Mouse (Mus musculus): Measurements from ENCODE around the gene Spag6. TPM values are rescaled to one million over a fixed set of nuclear protein-coding genes. Genes with fewer than 3 reads are reported as not detected.

Spag6 gene
- 0.10 TPM in 1 of 2 replicates, not detected in the other for polyA plus RNA-seq (2014; fragmentation: Nextera tagmentation; extraction: Ambion mirVana)

DNA sequence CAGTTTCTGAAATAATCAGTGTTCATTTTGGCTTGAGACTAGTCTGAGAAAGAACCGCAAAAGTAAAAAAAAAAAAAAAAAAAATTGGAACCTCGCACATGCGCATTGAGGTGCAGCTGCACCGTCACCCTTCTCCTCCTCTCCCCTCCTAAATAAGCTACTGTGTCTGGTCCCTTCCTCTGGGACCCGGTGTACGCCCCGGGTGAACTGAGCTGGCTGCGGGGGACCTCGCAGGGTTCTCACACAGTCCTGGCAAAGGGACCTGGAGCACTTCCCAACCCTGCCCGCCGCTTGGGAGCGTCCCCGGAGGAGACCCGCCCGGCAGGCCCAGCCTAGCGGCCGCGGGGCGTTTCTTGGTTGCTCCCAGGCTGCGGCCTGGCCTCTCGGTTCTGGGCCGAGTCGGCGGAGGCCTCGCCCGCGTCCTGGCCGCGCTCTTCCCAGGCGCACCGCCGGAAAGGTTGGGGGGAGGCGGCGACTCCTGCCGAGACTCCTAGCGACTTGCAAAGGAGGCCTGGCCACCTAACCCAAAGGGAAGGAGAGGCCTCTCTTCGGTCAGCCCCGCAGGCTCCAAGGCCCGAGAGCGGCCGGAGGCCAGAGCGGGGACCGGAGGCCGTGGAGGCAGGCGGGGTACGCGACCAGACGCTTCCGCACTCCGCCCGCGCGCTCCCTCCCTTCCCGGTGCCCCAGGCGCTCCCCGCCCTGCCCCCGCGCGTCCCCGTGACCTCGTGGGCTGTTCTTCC is at the start of gene Spag6:
TSS of gene Spag6 (plus strand) at position 162 of the 740 bp plus-strand sequence.
- Histone ChIP-seq H3K4me2 (ENCODE audit: low read depth, severe bottlenecking) (peak within 1 kb of the TSS; percentile 96), H3K9ac (ENCODE audit: low read length) (peak within 1 kb of the TSS; percentile 74), H3K27me3 (ENCODE audit: control insufficient read depth, insufficient read depth, low read length) (peaks cover 58% of the 10 kb centered on the region), H3K4me1 (ENCODE audit: control insufficient read depth, insufficient read depth, low read length) (peaks cover 15% of the 10 kb centered on the region), H3K27ac (replicated peaks; ENCODE audit: low read depth, low read length) (peak within 1 kb of the TSS; percentile 48; the same call in 1 of the 2 replicates), H3K36me3 (ENCODE audit: control insufficient read depth, insufficient read depth, low read length) (no peaks in the 10 kb centered on the region), H3K9me3 (ENCODE audit: control insufficient read depth, low read length) (no peaks in the 10 kb centered on the region), H3K4me3 (ENCODE audit: low read depth, low read length) (peak within 1 kb of the TSS; percentile 56)
- DNase-seq (ENCODE audit: low spot score) (peak; percentile 84), ATAC-seq (ENCODE audit: insufficient number of reproducible peaks, low FRiP score, low TSS enrichment, low read depth) (peak; percentile 64)
- under 1% methylated on average over 44 of the region's 61 CpGs for WGBS

DNA sequence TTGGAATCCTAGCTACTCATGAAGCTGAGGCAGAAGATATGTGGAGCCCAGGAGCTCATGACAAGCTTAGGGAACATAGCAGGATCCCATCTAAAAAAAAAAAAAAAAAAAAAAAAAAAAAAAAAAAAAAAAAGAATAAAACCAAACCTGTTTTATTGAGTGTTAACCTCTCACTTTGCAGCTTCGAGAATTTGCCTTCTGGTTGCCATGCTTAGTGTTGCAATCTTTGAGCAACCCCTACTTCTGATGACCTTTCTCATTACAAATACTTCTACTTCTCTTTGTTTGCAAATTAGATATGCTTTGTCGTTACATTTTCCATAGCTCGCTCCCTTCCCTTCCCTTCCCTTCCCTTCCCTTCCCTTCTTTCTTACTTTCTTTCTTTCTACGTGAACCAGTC is 45.3 kb upstream of the Spag6 start:
- no peak overlapping the region for H3K9ac ChIP-seq (ENCODE audit: low read length)
- H3K9me3 ChIP-seq (ENCODE audit: control insufficient read depth, low read length): no peaks in the 10 kb centered on the region
- DNase-seq (ENCODE audit: low spot score) (no peak), ATAC-seq (ENCODE audit: insufficient number of reproducible peaks, low FRiP score, low TSS enrichment, low read depth) (no peak)
- no peak overlapping the region for H3K4me3 ChIP-seq (ENCODE audit: low read depth, low read length)
- 76% methylated on average over 4 of the region's 4 CpGs for WGBS
- no peak overlapping the region for H3K4me2 ChIP-seq (ENCODE audit: low read depth, severe bottlenecking)
- no peak overlapping the region for H3K27ac ChIP-seq (replicated peaks; ENCODE audit: low read depth, low read length)
- no peaks in the 10 kb centered on the region for H3K4me1 ChIP-seq (ENCODE audit: control insufficient read depth, insufficient read depth, low read length)
- no peaks in the 10 kb centered on the region for H3K27me3 ChIP-seq (ENCODE audit: control insufficient read depth, insufficient read depth, low read length)
- H3K36me3 ChIP-seq (ENCODE audit: control insufficient read depth, insufficient read depth, low read length): no peaks in the 10 kb centered on the region

DNA sequence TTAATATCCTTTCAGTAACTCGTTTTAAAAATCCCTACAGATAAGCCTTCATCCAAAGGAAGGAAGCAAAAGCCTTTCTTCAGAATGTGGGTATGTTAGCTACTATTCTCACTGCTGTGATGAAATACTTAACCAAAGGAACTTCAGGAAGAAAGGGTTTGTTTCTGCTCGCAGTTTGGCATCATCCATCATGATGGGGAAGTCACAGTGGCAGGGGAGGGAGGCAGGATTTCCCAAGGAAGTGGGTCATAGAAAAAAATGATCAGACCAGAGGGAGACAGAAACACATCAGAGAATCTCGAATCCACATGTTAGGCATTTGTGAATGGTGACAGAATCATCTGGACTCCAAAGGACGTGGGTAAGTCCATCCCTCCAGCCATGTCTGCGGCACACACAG is 39.0 kb upstream of the Spag6 start:
- H3K27me3 ChIP-seq (ENCODE audit: control insufficient read depth, insufficient read depth, low read length): no peaks in the 10 kb centered on the region
- no peaks in the 10 kb centered on the region for H3K9me3 ChIP-seq (ENCODE audit: control insufficient read depth, low read length)
- H3K9ac ChIP-seq (ENCODE audit: low read length): no peak overlapping the region
- WGBS: 69% methylated on average over 5 of the region's 5 CpGs
- ATAC-seq (ENCODE audit: insufficient number of reproducible peaks, low FRiP score, low TSS enrichment, low read depth): no peak
- no peak overlapping the region for H3K4me2 ChIP-seq (ENCODE audit: low read depth, severe bottlenecking)
- no peak for DNase-seq (ENCODE audit: low spot score)
- no peaks in the 10 kb centered on the region for H3K36me3 ChIP-seq (ENCODE audit: control insufficient read depth, insufficient read depth, low read length)
- H3K4me3 ChIP-seq (ENCODE audit: low read depth, low read length): no peak overlapping the region
- no peaks in the 10 kb centered on the region for H3K4me1 ChIP-seq (ENCODE audit: control insufficient read depth, insufficient read depth, low read length)
- no peak overlapping the region for H3K27ac ChIP-seq (replicated peaks; ENCODE audit: low read depth, low read length)

DNA sequence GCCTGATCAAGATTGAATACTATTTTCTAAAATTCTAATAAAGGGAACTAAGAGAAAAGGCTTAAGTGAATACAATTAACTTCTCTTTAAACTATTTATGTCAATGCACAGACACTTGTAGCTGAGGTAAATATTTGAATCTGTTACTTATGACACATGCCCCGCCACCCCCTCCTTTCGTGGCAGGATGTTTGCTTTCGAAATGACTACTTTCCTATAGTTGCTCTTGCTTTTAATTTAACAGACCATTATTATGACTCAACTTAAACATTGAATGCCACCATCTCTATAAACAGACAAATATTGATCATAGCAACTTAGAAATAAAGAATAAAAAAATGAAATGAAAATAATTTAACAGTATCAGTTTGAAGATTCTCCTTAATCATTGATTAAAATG is 29.8 kb upstream of the Spag6 start:
- Histone ChIP-seq H3K9me3 (ENCODE audit: control insufficient read depth, low read length) (no peaks in the 10 kb centered on the region), H3K27me3 (ENCODE audit: control insufficient read depth, insufficient read depth, low read length) (no peaks in the 10 kb centered on the region), H3K27ac (replicated peaks; ENCODE audit: low read depth, low read length) (no peak overlapping the region), H3K4me2 (ENCODE audit: low read depth, severe bottlenecking) (no peak overlapping the region), H3K9ac (ENCODE audit: low read length) (no peak overlapping the region), H3K36me3 (ENCODE audit: control insufficient read depth, insufficient read depth, low read length) (no peaks in the 10 kb centered on the region), H3K4me1 (ENCODE audit: control insufficient read depth, insufficient read depth, low read length) (no peaks in the 10 kb centered on the region), H3K4me3 (ENCODE audit: low read depth, low read length) (no peak overlapping the region)
- ATAC-seq (ENCODE audit: insufficient number of reproducible peaks, low FRiP score, low TSS enrichment, low read depth) (no peak), DNase-seq (ENCODE audit: low spot score) (peak; percentile 6)
- 91% methylated on average over 3 of the region's 3 CpGs for WGBS

DNA sequence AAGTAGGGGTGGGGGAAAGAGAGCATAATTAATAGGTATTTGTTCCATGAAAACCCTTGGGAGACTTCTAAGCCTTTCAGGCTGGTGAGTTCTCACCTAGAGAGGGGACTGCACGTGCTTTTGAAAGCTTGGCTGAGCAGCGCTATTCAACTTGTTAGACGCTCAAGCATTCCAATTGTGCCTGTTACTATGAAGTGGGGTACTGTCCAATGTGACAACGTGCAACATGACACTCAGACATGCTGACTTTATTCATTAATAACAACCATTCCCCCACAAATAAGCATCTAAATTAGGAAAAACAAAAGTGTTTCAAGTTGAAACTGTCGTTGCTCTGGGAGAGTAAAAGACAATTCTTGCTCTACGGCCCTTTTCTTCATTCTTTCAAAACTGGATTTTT is 22.8 kb upstream of the Spag6 start:
- H3K27ac ChIP-seq (replicated peaks; ENCODE audit: low read depth, low read length): no peak overlapping the region
- H3K36me3 ChIP-seq (ENCODE audit: control insufficient read depth, insufficient read depth, low read length): no peaks in the 10 kb centered on the region
- H3K4me2 ChIP-seq (ENCODE audit: low read depth, severe bottlenecking): no peak overlapping the region
- no peaks in the 10 kb centered on the region for H3K9me3 ChIP-seq (ENCODE audit: control insufficient read depth, low read length)
- no peak overlapping the region for H3K9ac ChIP-seq (ENCODE audit: low read length)
- no peaks in the 10 kb centered on the region for H3K27me3 ChIP-seq (ENCODE audit: control insufficient read depth, insufficient read depth, low read length)
- ATAC-seq (ENCODE audit: insufficient number of reproducible peaks, low FRiP score, low TSS enrichment, low read depth) (no peak), DNase-seq (ENCODE audit: low spot score) (no peak)
- WGBS: 6% methylated on average over 6 of the region's 6 CpGs
- no peak overlapping the region for H3K4me3 ChIP-seq (ENCODE audit: low read depth, low read length)
- peaks cover 2% of the 10 kb centered on the region; the same call in 1 of the 2 replicates for H3K4me1 ChIP-seq (ENCODE audit: control insufficient read depth, insufficient read depth, low read length)

DNA sequence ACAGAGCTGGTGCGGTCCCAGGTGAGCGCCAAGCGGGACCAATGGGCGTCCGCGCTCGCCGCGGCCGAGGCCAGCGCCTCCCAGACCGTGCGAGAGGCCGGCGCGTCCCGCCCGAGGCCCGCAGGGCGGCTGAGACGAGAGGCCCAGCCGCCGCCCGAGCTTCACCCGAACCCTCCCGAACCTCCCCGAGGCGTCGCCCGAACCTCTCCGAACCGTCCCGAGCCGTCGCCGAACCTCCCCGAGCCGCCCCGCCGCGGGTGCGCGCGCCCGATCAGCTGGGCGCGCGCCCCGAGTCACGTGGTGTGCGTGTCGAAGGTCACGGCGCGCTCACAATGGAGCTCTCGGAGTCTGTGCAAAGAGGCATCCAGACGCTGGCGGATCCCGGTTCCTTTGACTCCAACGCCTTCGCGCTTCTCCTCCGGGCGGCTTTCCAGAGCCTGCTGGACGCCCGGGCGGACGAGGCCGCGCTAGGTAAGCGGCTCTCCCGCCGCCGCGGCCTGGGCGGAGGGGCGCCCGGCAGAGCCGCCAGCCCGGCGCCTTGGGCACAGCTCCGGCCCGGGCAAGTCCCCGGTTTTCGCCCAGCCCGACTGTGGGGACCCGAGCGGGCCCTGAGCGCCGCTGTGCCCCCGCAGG is 21.6 kb upstream of the Spag6 start, which contains the start of gene Commd3:
TSS of gene Commd3 (plus strand) at position 252 of the 633 bp plus-strand sequence.
- Histone ChIP-seq H3K9ac (ENCODE audit: low read length) (peak within 1 kb of the TSS; percentile 98), H3K27ac (replicated peaks; ENCODE audit: low read depth, low read length) (peak within 1 kb of the TSS; percentile 98), H3K4me1 (ENCODE audit: control insufficient read depth, insufficient read depth, low read length) (peaks cover 2% of the 10 kb centered on the region; the same call in 1 of the 2 replicates), H3K4me3 (ENCODE audit: low read depth, low read length) (peak within 1 kb of the TSS; percentile 81), H3K36me3 (ENCODE audit: control insufficient read depth, insufficient read depth, low read length) (no peaks in the 10 kb centered on the region), H3K4me2 (ENCODE audit: low read depth, severe bottlenecking) (peak within 1 kb of the TSS; percentile 80), H3K27me3 (ENCODE audit: control insufficient read depth, insufficient read depth, low read length) (no peaks in the 10 kb centered on the region), H3K9me3 (ENCODE audit: control insufficient read depth, low read length) (no peaks in the 10 kb centered on the region)
- peak; percentile 93 for DNase-seq (ENCODE audit: low spot score)
- under 1% methylated on average over 71 of the region's 91 CpGs for WGBS
- peak; percentile 80 for ATAC-seq (ENCODE audit: insufficient number of reproducible peaks, low FRiP score, low TSS enrichment, low read depth)

DNA sequence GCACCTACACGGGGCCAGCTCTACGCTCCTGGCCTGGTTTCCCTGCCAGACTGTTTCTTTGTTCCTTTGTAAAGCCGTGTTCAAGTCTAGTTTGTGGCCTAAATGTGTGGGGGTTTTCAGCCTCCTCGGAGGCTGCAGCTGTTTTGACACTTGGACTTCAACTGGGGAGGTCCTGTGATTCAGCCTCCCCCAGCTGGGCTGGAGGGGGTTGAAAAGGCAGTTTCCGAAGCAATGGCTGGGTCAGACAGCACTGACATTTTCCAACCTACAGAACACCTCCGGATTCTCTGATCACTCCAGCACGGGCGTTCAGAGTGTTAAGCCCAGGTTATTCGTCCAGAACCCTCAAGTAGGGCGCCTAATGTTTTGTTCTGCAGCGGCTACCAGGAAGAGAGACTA is 21.1 kb upstream of the Spag6 start:
- H3K4me2 ChIP-seq (ENCODE audit: low read depth, severe bottlenecking): peak overlapping the region; percentile 80
- under 1% methylated on average over 11 of the region's 11 CpGs for WGBS
- no peak for ATAC-seq (ENCODE audit: insufficient number of reproducible peaks, low FRiP score, low TSS enrichment, low read depth)

DNA sequence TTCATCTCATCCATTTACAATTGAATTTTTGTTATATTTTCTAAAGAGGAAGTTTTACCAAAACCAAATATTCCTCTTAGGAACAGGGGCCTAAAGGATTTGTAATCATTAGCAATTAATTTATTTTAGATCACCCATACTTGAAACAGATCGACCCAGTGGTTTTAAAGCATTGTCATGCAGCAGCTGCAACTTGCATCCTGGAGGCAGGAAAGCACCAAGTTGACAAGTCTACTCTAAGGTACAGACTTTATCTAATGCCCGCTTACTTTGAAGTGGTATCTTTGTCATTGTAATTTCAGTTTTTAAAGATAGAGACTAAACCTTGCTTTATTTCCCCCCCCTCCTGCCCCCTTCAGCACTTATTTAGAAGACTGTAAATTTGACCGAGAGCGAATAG is 20.1 kb upstream of the Spag6 start:
- ATAC-seq (ENCODE audit: insufficient number of reproducible peaks, low FRiP score, low TSS enrichment, low read depth): no peak
- no peaks in the 10 kb centered on the region for H3K27me3 ChIP-seq (ENCODE audit: control insufficient read depth, insufficient read depth, low read length)

More for the DNA sequence above, 21.1 kb upstream of the Spag6 start:
- H3K27me3 ChIP-seq (ENCODE audit: control insufficient read depth, insufficient read depth, low read length): no peaks in the 10 kb centered on the region
- peak overlapping the region; percentile 98 for H3K9ac ChIP-seq (ENCODE audit: low read length)
- H3K4me1 ChIP-seq (ENCODE audit: control insufficient read depth, insufficient read depth, low read length): peaks cover 2% of the 10 kb centered on the region; the same call in 1 of the 2 replicates
- no peaks in the 10 kb centered on the region for H3K36me3 ChIP-seq (ENCODE audit: control insufficient read depth, insufficient read depth, low read length)
- DNase-seq (ENCODE audit: low spot score): no peak
- no peaks in the 10 kb centered on the region for H3K9me3 ChIP-seq (ENCODE audit: control insufficient read depth, low read length)
- peak overlapping the region; percentile 81 for H3K4me3 ChIP-seq (ENCODE audit: low read depth, low read length)
- H3K27ac ChIP-seq (replicated peaks; ENCODE audit: low read depth, low read length): peak overlapping the region; percentile 98

More for the DNA sequence above, 20.1 kb upstream of the Spag6 start:
- peaks cover 2% of the 10 kb centered on the region; the same call in 1 of the 2 replicates for H3K4me1 ChIP-seq (ENCODE audit: control insufficient read depth, insufficient read depth, low read length)
- no peak for DNase-seq (ENCODE audit: low spot score)
- no peak overlapping the region for H3K4me3 ChIP-seq (ENCODE audit: low read depth, low read length)
- no peaks in the 10 kb centered on the region for H3K9me3 ChIP-seq (ENCODE audit: control insufficient read depth, low read length)
- WGBS: 19% methylated on average over 4 of the region's 4 CpGs
- H3K36me3 ChIP-seq (ENCODE audit: control insufficient read depth, insufficient read depth, low read length): no peaks in the 10 kb centered on the region
- H3K4me2 ChIP-seq (ENCODE audit: low read depth, severe bottlenecking): no peak overlapping the region; the same call in 1 of the 2 replicates
- H3K27ac ChIP-seq (replicated peaks; ENCODE audit: low read depth, low read length): no peak overlapping the region
- H3K9ac ChIP-seq (ENCODE audit: low read length): no peak overlapping the region

Data from limb, embryonic 11.5 days (tissue).